Mouse (Mus musculus) layer of hippocampus, adult 9-10 months (tissue): ENCODE data around the gene Insl5.

Source experiments
- DNase-seq: peaks from one replicate; pipeline ENCODE4 v3.0.0; 2022; ENCODE audit warnings: low spot score

The Insl5 gene

GRCm38 (mm10) chr4:103026621-103027020 lies at the start of gene Insl5:
Gene Insl5 (minus strand): TSS chr4:103026842.
- DNase-seq: no peak

GRCm38 (mm10) chr4:103070631-103071030 lies 44.0 kb upstream of the Insl5 start:
- DNase-seq: no peak

GRCm38 (mm10) chr4:103067906-103068655 lies 41.4 kb upstream of the Insl5 start:
- DNase-seq: no peak

- no peak for DNase-seq
Measured at GRCm38 (mm10) chr4:103064976-103065375, 38.3 kb upstream of the Insl5 start.

- no peak for DNase-seq
Measured at GRCm38 (mm10) chr4:103064421-103064820, 37.8 kb upstream of the Insl5 start.

GRCm38 (mm10) chr4:103056909-103057308 lies 30.3 kb upstream of the Insl5 start:
- DNase-seq: no peak

GRCm38 (mm10) chr4:103048046-103048445 lies 21.4 kb upstream of the Insl5 start:
- DNase-seq: peak; percentile 6

- no peak for DNase-seq
Measured at GRCm38 (mm10) chr4:103042997-103043396, 16.4 kb upstream of the Insl5 start.

GRCm38 (mm10) chr4:103039838-103040191 lies 13.2 kb upstream of the Insl5 start:
- no peak for DNase-seq

- DNase-seq: no peak
Measured at GRCm38 (mm10) chr4:103039103-103039837, 12.6 kb upstream of the Insl5 start.

- no peak for DNase-seq
Measured at GRCm38 (mm10) chr4:103028177-103029088, 1.8 kb upstream of the Insl5 start.

GRCm38 (mm10) chr4:103027745-103028144 lies 1.1 kb upstream of the Insl5 start:
- no peak for DNase-seq

GRCm38 (mm10) chr4:103013490-103013889 lies 13.2 kb downstream of the Insl5 start:
- DNase-seq: no peak

- DNase-seq: no peak
Measured at GRCm38 (mm10) chr4:103011823-103012222, 14.8 kb downstream of the Insl5 start.

- no peak for DNase-seq
Measured at GRCm38 (mm10) chr4:103010734-103011133, 15.9 kb downstream of the Insl5 start.

GRCm38 (mm10) chr4:103006943-103007418 lies 19.7 kb downstream of the Insl5 start:
- no peak for DNase-seq

- no peak for DNase-seq
Measured at GRCm38 (mm10) chr4:103006266-103006665, 20.4 kb downstream of the Insl5 start.

GRCm38 (mm10) chr4:103005190-103005945 lies 21.3 kb downstream of the Insl5 start:
- DNase-seq: no peak

GRCm38 (mm10) chr4:103004681-103005080 lies 22.0 kb downstream of the Insl5 start:
- no peak for DNase-seq

GRCm38 (mm10) chr4:102991685-102992084 lies 35.0 kb downstream of the Insl5 start:
- DNase-seq: no peak

GRCm38 (mm10) chr4:102990595-102991340 lies 35.9 kb downstream of the Insl5 start:
- no peak for DNase-seq
